Mouse (Mus musculus): ENCODE data around the gene Nrcam. TPM values are rescaled to one million over a fixed set of nuclear protein-coding genes. Genes with fewer than 3 reads are reported as not detected.

The Nrcam gene
- polyA plus RNA-seq, 1 experiment, result 0.06 TPM

DNA sequence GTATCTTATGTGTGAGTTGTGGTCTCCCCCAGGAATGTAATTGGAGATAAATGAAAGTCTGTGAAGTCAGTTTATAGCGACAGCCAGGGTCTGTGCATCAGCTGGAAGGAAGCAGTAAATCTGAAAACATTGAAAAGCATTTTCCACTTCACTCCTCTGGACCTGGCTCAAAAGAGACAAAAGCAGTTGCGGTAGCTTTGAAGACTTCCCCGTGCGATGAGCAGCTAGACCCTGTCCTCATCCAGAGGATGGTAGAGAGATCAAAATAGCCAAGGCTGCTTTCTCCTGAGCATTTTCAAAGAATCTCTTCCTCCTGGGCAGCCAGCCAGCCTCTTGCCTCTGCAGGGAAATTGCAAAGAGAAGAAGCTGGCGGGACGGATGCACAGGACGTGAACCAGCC lies 102.3 kb downstream of the Nrcam start:
- Histone ChIP-seq H3K4me1 (ENCODE audit: control insufficient read depth, insufficient read depth, insufficient read length, low read length) (no peaks in the 10 kb centered on the region), H3K36me3 (ENCODE audit: control insufficient read depth, insufficient read depth, low read length) (no peaks in the 10 kb centered on the region), H3K4me3 (ENCODE audit: low read depth, low read length) (no peak overlapping the region), H3K27me3 (ENCODE audit: control insufficient read depth, insufficient read depth, low read length) (no peaks in the 10 kb centered on the region), H3K27ac (ENCODE audit: insufficient read depth, low read depth, low read length) (no peak overlapping the region)
- 68% methylated on average over 7 of the region's 7 CpGs for WGBS
- TF ChIP-seq POLR2A (IDR thresholded peaks at IDR 0.05; ENCODE audit: low read depth, low read length), result no peak
- no peak for TF ChIP-seq CTCF (IDR thresholded peaks at IDR 0.05; ENCODE audit: extremely low read depth, insufficient read length, insufficient replicate concordance, low read depth, low read length)

DNA sequence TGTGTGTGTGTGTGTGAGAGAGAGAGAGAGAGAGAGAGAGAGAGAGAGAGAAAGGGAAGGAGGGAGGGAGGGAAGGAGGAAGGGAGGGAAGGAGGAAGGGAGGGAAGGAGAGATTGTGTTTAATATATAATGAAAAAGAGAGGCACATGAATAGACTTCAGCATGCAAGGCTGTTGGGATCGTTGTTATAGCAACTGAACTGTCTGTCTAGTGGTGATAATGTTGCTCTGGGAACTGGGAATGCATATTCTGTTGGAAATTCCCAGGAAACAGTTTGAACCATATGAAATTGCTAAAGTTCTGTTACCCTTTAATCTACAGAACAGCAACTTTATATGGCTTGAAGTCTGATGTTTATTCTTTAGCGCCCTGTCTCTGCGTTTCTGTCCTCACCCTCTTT lies 104.0 kb downstream of the Nrcam start:
- Histone ChIP-seq H3K36me3 (ENCODE audit: control insufficient read depth, insufficient read depth, low read length) (no peaks in the 10 kb centered on the region), H3K4me1 (ENCODE audit: control insufficient read depth, insufficient read depth, insufficient read length, low read length) (no peaks in the 10 kb centered on the region), H3K4me3 (ENCODE audit: low read depth, low read length) (no peak overlapping the region), H3K27ac (ENCODE audit: insufficient read depth, low read depth, low read length) (no peak overlapping the region), H3K27me3 (ENCODE audit: control insufficient read depth, insufficient read depth, low read length) (no peaks in the 10 kb centered on the region)
- no peak for TF ChIP-seq CTCF (IDR thresholded peaks at IDR 0.05; ENCODE audit: extremely low read depth, insufficient read length, insufficient replicate concordance, low read depth, low read length)
- no peak for TF ChIP-seq POLR2A (IDR thresholded peaks at IDR 0.05; ENCODE audit: low read depth, low read length)
- WGBS, result 75% methylated on average over 3 of the region's 3 CpGs

DNA sequence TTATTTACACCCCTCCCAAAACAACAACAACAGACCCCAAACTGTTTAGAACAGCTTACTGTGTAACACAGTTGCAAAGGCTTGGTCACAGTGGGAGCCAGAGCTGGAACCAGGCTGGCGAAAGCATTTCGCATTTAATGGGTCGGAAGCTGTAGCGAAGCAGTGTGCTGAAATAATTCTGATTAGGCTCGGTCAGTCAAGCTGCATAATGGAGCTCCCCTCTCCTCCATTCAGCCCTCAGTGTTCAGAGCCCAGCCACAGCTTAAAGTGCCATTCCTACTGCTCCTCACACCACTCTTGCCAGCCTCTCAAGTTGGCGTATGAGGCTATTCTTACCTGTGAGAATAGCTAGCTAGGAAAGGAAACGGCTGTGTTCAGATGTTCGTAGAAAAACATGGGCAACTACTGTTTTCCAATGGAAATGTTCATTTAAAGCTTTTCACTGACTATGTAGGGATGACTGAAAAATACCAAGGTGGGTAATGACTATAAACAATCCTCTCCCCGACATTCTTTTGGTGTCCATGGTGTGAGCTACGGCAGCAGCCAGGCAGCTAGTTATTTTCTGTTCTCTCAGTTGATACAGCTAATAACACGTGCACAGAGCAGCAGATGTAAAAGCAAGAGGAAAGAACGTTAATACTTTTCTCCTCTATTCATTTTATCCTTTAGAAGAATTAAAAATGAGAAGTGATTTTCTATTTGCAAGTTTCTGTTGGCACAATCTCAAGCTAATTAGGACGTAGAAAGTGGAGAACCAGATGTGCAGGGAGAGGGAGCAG lies 108.6 kb downstream of the Nrcam start:
- no peak for TF ChIP-seq CTCF (IDR thresholded peaks at IDR 0.05; ENCODE audit: extremely low read depth, insufficient read length, insufficient replicate concordance, low read depth, low read length)
- TF ChIP-seq POLR2A (IDR thresholded peaks at IDR 0.05; ENCODE audit: low read depth, low read length), result no peak
- no peaks in the 10 kb centered on the region for H3K4me1 ChIP-seq (ENCODE audit: control insufficient read depth, insufficient read depth, insufficient read length, low read length)
- H3K27ac ChIP-seq (ENCODE audit: insufficient read depth, low read depth, low read length), result no peak overlapping the region
- 81% methylated on average over 13 of the region's 13 CpGs for WGBS
- H3K4me3 ChIP-seq (ENCODE audit: low read depth, low read length), result no peak overlapping the region
- H3K36me3 ChIP-seq (ENCODE audit: control insufficient read depth, insufficient read depth, low read length), result no peaks in the 10 kb centered on the region
- no peaks in the 10 kb centered on the region for H3K27me3 ChIP-seq (ENCODE audit: control insufficient read depth, insufficient read depth, low read length)

DNA sequence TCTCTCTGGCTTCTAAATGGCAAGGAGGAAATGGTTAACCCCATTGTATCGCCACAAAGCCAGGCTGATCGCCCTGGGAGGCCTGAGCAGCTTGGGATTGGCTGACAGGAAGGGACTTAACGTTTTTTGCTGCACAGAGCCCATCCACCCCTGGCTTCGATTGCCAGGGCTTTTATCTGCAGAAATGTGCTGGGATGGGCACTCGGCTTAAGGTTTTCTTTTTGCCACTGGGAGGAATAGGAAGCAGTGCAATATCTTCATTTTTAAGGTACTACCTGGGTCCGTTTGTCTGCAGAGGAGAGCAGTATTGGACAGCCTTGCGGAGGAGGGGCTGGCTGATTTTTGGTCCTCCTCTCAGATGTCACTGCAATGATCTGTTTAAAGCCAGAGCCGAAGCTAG lies 110.2 kb downstream of the Nrcam start:
- Histone ChIP-seq H3K27ac (ENCODE audit: insufficient read depth, low read depth, low read length) (no peak overlapping the region), H3K4me3 (ENCODE audit: low read depth, low read length) (no peak overlapping the region), H3K27me3 (ENCODE audit: control insufficient read depth, insufficient read depth, low read length) (no peaks in the 10 kb centered on the region), H3K4me1 (ENCODE audit: control insufficient read depth, insufficient read depth, insufficient read length, low read length) (no peaks in the 10 kb centered on the region), H3K36me3 (ENCODE audit: control insufficient read depth, insufficient read depth, low read length) (no peaks in the 10 kb centered on the region)
- TF ChIP-seq CTCF (IDR thresholded peaks at IDR 0.05; ENCODE audit: extremely low read depth, insufficient read length, insufficient replicate concordance, low read depth, low read length), result no peak
- TF ChIP-seq POLR2A (IDR thresholded peaks at IDR 0.05; ENCODE audit: low read depth, low read length), result no peak
- WGBS, result 14% methylated on average over 8 of the region's 8 CpGs

DNA sequence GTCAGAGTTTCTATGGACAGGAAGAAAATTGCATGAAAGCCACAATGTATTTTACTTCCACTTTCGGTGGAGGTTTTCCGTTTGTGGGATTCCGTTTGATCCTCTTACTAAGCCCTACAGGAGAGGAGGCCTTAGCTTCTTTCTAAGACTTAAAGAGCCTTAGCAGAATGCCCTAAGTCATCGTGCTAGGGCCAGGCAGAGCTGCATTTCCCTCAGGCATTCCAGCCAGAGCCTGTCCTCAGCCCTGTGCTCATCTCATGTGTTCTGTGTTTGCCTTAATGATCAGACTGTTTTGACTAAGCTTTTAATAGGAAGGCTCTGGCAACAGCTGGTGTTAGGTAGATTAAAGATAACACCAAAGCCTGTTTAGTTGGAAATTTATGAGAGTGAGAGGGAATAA lies 111.5 kb downstream of the Nrcam start:
- no peak overlapping the region for H3K27ac ChIP-seq (ENCODE audit: insufficient read depth, low read depth, low read length)
- H3K36me3 ChIP-seq (ENCODE audit: control insufficient read depth, insufficient read depth, low read length), result no peaks in the 10 kb centered on the region
- H3K4me3 ChIP-seq (ENCODE audit: low read depth, low read length), result no peak overlapping the region
- no peaks in the 10 kb centered on the region for H3K4me1 ChIP-seq (ENCODE audit: control insufficient read depth, insufficient read depth, insufficient read length, low read length)
- TF ChIP-seq CTCF (IDR thresholded peaks at IDR 0.05; ENCODE audit: extremely low read depth, insufficient read length, insufficient replicate concordance, low read depth, low read length) (no peak), POLR2A (IDR thresholded peaks at IDR 0.05; ENCODE audit: low read depth, low read length) (no peak)
- 46% methylated on average over 4 of the region's 4 CpGs for WGBS
- H3K27me3 ChIP-seq (ENCODE audit: control insufficient read depth, insufficient read depth, low read length), result no peaks in the 10 kb centered on the region

DNA sequence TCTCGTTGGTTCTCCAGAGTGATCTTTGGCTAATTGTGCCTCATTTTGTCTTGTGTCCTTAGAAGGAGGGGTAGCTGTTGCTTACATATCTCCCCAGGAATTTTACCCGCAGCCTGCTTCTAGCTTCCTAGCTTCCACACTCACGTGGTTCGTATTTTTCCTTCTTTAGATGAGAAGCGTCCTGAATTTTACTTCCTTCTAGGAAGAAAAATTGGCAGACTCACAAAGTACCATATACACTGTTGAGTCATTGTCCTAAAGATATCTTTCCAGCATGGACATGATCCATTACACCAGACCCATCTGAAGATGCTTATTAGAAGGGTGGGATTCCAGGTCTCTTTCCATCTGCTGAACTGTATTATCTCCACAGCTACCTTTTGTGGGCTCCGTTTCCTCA lies 122.2 kb downstream of the Nrcam start:
- no peaks in the 10 kb centered on the region for H3K4me1 ChIP-seq (ENCODE audit: control insufficient read depth, insufficient read depth, insufficient read length, low read length)
- WGBS, result 60% methylated on average over 6 of the region's 6 CpGs
- TF ChIP-seq CTCF (IDR thresholded peaks at IDR 0.05; ENCODE audit: extremely low read depth, insufficient read length, insufficient replicate concordance, low read depth, low read length), result no peak
- TF ChIP-seq POLR2A (IDR thresholded peaks at IDR 0.05; ENCODE audit: low read depth, low read length), result no peak
- H3K4me3 ChIP-seq (ENCODE audit: low read depth, low read length), result no peak overlapping the region
- H3K36me3 ChIP-seq (ENCODE audit: control insufficient read depth, insufficient read depth, low read length), result no peaks in the 10 kb centered on the region
- H3K27me3 ChIP-seq (ENCODE audit: control insufficient read depth, insufficient read depth, low read length), result no peaks in the 10 kb centered on the region
- no peak overlapping the region for H3K27ac ChIP-seq (ENCODE audit: insufficient read depth, low read depth, low read length)

DNA sequence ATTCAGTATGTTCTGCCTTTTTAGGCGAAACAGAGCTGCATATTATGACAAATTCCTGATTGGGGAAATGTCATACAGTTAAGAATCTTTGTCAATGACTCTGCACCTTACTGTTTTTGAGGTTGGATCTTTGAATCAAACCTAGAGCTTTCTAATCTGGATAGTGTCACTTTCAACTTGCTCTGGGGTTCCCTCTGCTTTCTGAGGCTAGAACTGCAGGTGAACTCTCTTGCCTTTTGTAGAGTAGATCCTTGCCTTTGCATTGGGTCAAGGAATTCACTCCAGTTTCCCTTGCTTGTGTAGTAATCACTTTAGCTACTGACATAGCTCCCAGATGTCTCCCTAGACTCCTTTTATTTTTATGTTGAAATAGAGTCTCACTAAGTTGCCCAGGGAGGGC lies 123.1 kb downstream of the Nrcam start:
- WGBS, result 46% methylated on average over 1 of the region's 1 CpGs
- Histone ChIP-seq H3K36me3 (ENCODE audit: control insufficient read depth, insufficient read depth, low read length) (no peaks in the 10 kb centered on the region), H3K4me1 (ENCODE audit: control insufficient read depth, insufficient read depth, insufficient read length, low read length) (no peaks in the 10 kb centered on the region), H3K27me3 (ENCODE audit: control insufficient read depth, insufficient read depth, low read length) (no peaks in the 10 kb centered on the region), H3K4me3 (ENCODE audit: low read depth, low read length) (no peak overlapping the region), H3K27ac (ENCODE audit: insufficient read depth, low read depth, low read length) (no peak overlapping the region)
- TF ChIP-seq CTCF (IDR thresholded peaks at IDR 0.05; ENCODE audit: extremely low read depth, insufficient read length, insufficient replicate concordance, low read depth, low read length), result no peak

All from small intestine, adult 2 months (tissue).